Mouse (Mus musculus): Measurements from ENCODE around the gene Cryba1. TPM values are rescaled to one million over a fixed set of nuclear protein-coding genes. Genes with fewer than 3 reads are reported as not detected.

Cryba1 gene
- polyA plus RNA-seq (2016; fragmentation: Nextera tagmentation; extraction: Ambion mirVana) = 2.8 and 3.5 TPM in 2 replicates

DNA sequence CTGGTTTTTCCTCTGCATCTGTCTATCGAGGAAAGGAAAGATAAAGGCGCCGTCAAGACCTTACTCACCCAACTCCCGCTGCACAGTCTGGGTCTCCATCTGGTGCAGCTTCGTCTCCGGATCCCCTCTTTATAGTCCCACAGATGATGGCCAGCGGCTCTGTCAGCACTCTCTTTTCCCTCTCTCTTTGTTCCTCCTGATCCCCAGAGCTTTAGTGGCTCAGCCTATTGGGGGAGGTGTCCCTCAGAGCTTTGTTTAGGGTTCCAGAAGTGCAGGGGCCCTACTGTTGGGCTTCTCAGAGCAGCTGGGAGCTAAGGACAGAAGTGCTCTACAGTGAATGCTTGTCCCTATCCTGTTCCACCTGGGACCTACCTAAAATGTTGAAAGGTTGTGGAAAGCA is at the start of gene Cryba1:
Gene Cryba1, minus strand, starts transcription at position 101 of the 400 bp plus-strand sequence.
- H3K9ac ChIP-seq = no peak within 1 kb of the TSS
- no peak within 1 kb of the TSS for H3K27ac ChIP-seq
- no peak for ATAC-seq (ENCODE audit: low FRiP score)
- H3K27me3 ChIP-seq = no peaks in the 10 kb centered on the region
- 48% methylated on average over 7 of the region's 7 CpGs for WGBS
- H3K9me3 ChIP-seq (replicated peaks) = no peaks in the 10 kb centered on the region
- no peaks in the 10 kb centered on the region for H3K36me3 ChIP-seq
- H3K4me3 ChIP-seq = no peak within 1 kb of the TSS
- H3K4me2 ChIP-seq (replicated peaks) = no peak within 1 kb of the TSS
- 0 out of 2 replicates have a peak, but pooled peaks cover 4% of the 10 kb centered on the region for H3K4me1 ChIP-seq

DNA sequence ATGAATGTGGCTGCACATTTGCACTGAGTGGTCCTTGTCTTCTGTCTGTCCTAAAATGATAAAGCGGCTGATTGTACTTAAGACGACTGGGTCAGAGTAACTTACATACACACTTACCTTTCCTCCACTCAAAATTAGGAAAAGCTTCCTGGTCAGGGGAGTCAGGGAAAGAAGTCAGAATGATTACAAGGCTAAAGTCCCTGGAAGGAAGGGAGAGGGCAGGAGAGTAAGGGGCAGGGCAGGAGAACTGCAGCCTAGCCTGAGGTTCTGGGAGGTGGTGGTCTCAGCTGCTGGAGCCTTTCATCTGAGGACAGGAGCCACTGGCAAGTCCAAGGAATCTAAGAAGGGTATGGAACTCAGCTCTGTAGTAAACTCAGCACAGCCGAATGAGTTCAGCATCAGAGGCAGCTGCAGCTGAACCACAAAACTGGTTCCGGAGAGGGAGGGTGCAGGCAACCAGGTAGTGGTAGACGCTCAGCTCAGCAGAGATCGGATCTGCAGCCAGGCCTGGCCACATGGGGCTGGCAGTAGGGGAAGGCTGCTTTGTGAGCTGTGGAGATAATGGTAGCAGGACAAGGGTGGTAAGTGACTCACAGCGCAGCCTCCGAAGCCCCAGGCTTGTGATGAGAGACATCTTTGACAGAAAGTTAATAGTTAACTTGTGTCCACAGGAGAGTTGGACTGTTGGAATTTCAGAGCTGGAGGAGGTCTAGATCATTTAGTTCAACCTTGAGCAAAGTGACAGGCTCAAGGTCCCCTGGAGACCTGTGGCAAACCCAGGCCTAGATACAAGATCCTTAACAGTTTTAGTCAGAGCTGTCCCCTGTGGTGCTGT is 47.0 kb upstream of the Cryba1 start:
- peaks cover 1% of the 10 kb centered on the region; the same call in 1 of the 2 replicates for H3K36me3 ChIP-seq
- H3K4me2 ChIP-seq (replicated peaks) = no peak overlapping the region
- peaks cover 10% of the 10 kb centered on the region for H3K4me1 ChIP-seq
- no peaks in the 10 kb centered on the region for H3K27me3 ChIP-seq
- H3K9me3 ChIP-seq (replicated peaks) = no peaks in the 10 kb centered on the region
- H3K27ac ChIP-seq = no peak overlapping the region
- ATAC-seq (ENCODE audit: low FRiP score) = no peak
- no peak overlapping the region for H3K4me3 ChIP-seq
- 60% methylated on average over 8 of the region's 8 CpGs for WGBS
- no peak overlapping the region for H3K9ac ChIP-seq

DNA sequence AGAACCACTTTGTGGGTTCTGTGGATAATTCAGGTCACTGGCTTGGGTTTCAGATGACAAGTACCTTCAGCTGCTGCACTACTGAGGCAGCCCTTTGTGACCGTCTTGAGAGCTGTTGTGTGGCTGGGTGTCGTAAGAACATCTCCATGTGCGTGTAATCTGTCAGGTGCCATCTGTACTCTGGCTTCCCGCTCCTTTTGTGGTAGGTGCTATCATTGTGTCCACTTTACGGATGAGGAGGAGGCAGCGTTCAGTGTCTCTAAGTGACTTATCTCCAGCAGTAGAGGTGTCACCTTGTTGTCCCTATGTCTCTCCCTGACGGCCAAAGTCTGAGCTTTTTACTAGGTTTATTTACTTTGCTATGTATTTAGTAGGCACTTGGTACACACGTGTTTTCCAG is 45.3 kb upstream of the Cryba1 start:
- Histone ChIP-seq H3K27ac (no peak overlapping the region), H3K4me3 (no peak overlapping the region), H3K36me3 (no peaks in the 10 kb centered on the region; the same call in 1 of the 2 replicates), H3K9ac (no peak overlapping the region), H3K4me1 (peaks cover 21% of the 10 kb centered on the region), H3K27me3 (no peaks in the 10 kb centered on the region; the same call in 1 of the 2 replicates), H3K4me2 (replicated peaks) (no peak overlapping the region), H3K9me3 (replicated peaks) (no peaks in the 10 kb centered on the region)
- no peak for ATAC-seq (ENCODE audit: low FRiP score)
- 89% methylated on average over 8 of the region's 8 CpGs for WGBS

DNA sequence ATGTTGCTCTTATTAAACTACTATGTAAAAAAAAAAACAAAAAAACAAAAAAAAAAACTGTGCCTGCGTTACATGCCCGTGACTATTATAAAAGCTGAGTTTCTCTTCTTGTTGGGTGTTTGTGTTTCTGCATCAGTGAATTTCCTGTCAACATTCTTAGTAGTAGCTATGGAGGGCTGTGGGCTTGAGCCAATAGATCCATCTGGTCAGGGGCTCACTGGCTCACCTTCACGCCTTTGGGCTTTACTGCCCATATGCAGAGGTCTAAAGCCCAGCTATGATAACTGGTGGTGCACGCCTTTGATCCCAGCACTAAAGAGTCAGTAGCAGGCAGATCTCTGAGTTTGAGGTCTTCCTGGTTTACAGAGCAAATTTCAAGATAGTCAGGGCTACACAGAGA is 44.4 kb upstream of the Cryba1 start:
- no peaks in the 10 kb centered on the region for H3K9me3 ChIP-seq (replicated peaks)
- H3K4me1 ChIP-seq = peaks cover 29% of the 10 kb centered on the region
- no peak overlapping the region for H3K27ac ChIP-seq
- no peak overlapping the region for H3K9ac ChIP-seq
- no peaks in the 10 kb centered on the region; the same call in 1 of the 2 replicates for H3K36me3 ChIP-seq
- no peak for ATAC-seq (ENCODE audit: low FRiP score)
- 89% methylated on average over 4 of the region's 4 CpGs for WGBS
- H3K27me3 ChIP-seq = no peaks in the 10 kb centered on the region; the same call in 1 of the 2 replicates
- no peak overlapping the region for H3K4me2 ChIP-seq (replicated peaks)
- no peak overlapping the region for H3K4me3 ChIP-seq

DNA sequence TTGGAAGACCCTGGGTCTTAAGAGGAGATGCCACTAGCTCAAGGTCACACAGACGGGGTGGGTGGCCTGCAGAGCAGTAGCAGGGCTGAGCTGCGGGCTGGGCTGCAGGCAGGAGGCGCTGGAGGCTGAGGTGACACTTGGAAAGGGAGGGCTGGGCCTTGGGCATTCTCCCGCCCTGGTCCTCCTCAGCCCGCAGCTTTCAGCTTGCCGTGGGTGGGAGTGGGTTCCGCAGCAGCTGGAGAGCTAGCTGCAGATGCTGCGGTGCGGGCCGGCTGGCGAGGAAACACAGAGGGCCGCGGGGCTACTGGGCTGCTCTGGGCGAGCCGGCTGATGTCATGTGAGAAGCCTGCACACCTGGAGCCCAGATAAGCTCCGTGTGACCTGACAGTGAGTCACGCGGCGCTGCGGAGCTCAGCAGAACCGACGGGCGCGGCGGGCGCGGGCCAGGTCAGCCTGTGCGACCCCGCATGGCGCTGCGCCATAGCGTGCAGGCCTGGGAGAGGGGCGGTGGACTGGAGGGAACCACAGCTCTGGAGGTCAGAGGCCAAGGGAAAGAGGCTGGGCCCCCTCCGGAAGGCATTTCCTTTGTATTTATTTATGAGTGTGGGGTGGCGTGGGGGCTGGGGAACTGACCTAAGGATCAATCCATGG is 41.4 kb upstream of the Cryba1 start:
- WGBS = 1% methylated on average over 35 of the region's 35 CpGs
- peak overlapping the region; percentile 58 for H3K27ac ChIP-seq

DNA sequence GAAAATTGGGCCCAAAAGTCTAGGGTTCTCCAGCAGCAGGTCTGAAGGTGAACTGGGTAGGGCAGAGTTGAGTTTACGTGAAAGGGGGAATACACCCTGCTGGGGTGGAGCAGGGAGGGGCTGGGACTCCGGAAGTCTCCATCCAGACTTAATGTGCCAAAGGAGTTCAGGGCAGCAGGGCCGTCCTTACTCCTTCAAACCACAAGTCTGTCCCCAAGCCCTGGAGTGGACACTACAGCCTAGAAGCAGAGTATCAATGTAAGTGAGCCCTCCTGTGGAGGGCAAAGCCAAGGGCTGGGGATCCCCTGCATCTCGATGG is 40.3 kb upstream of the Cryba1 start:
- Histone ChIP-seq H3K9me3 (replicated peaks) (no peaks in the 10 kb centered on the region), H3K36me3 (no peaks in the 10 kb centered on the region), H3K4me1 (peaks cover 36% of the 10 kb centered on the region), H3K4me3 (peak overlapping the region; percentile 89; the same call in 1 of the 2 replicates), H3K27ac (no peak overlapping the region), H3K4me2 (replicated peaks) (peak overlapping the region; percentile 84), H3K9ac (no peak overlapping the region), H3K27me3 (no peaks in the 10 kb centered on the region; the same call in 1 of the 2 replicates)
- ATAC-seq (ENCODE audit: low FRiP score) = no peak
- WGBS = 36% methylated on average over 4 of the region's 4 CpGs

More for the DNA sequence above, 41.4 kb upstream of the Cryba1 start:
- no peaks in the 10 kb centered on the region for H3K36me3 ChIP-seq
- ATAC-seq (ENCODE audit: low FRiP score) = no peak
- H3K9me3 ChIP-seq (replicated peaks) = no peaks in the 10 kb centered on the region
- peaks cover 36% of the 10 kb centered on the region for H3K4me1 ChIP-seq
- peak overlapping the region; percentile 54 for H3K9ac ChIP-seq
- H3K27me3 ChIP-seq = no peaks in the 10 kb centered on the region; the same call in 1 of the 2 replicates
- H3K4me2 ChIP-seq (replicated peaks) = peak overlapping the region; percentile 84
- peak overlapping the region; percentile 32 for H3K4me3 ChIP-seq

DNA sequence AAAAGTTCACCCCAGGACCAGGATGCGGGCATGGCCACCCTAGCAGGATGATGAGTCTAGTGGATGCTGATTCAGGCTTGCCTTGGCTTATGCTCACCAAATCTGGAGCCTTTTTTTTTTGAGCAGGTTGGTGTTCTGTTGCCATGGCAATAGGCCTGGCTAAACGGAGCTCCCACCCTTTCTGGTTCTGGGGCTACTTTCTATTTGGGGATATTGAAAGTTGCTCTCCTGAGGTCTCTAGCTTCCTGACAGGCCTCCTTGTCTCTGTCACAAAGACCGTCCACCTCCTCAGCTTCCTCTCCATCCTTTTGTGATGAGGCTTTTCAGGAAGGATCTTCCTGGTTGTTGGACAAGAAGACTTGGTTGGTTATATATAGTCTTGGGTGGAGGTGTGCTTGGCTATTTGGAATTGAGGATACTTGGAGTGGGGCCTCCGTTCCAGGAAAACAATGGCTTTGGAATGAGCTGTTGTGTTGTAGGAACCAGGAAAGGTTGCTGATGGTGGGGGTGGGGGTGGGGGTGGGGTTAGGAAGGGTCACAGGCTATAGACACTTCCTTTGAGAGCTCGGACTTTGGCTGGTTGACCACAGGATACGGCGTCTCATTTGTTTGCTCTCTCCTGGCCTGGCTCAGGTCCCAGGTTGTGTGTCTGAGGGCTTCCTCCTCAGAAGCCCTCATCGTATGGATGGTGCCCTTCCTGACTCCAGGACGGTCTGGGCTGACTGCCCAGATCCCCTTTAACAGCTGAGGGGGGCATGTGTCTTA is 39.8 kb upstream of the Cryba1 start:
- H3K4me3 ChIP-seq = peak overlapping the region; percentile 89
- peak overlapping the region; percentile 98 for H3K9ac ChIP-seq
- H3K4me1 ChIP-seq = peaks cover 36% of the 10 kb centered on the region

DNA sequence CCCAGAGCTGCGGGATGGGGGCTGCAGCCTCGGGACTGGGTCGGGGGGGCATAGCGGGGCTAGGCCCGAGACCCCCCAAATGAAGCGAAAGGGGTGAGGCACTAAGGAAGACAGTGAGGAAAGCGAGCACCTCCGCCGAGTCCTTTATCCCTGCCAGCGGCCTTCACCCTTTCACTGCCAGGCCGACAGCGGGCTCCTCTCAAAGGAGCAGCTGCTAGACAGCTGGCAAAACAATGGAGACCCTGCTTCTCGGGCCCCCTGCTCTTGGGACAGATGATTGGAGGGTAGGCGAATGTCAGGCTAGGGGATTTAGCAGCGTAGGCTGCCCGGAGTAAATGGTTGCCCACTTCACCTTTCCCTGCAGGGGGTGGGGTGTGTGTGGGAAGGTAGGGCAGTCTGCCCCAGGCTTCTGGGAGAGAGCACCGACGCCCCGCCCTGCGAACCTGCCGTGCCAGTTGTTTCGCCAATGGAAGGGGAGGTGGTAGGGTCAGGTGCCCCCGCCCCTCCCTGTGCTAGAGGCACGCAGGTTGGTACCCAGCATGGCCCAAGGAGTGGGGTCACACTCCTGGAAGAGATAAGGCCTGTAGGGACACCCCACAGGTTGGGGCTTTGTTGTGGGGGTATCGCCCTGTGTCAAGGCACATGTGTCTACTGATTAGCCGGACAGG is 38.7 kb upstream of the Cryba1 start:
- ATAC-seq (ENCODE audit: low FRiP score) = peak; percentile 76
- Histone ChIP-seq H3K4me3 (peak overlapping the region; percentile 89), H3K9me3 (replicated peaks) (no peaks in the 10 kb centered on the region), H3K4me2 (replicated peaks) (peak overlapping the region; percentile 84), H3K4me1 (peaks cover 36% of the 10 kb centered on the region), H3K27me3 (no peaks in the 10 kb centered on the region; the same call in 1 of the 2 replicates), H3K27ac (peak overlapping the region; percentile 95), H3K9ac (peak overlapping the region; percentile 98), H3K36me3 (no peaks in the 10 kb centered on the region)
- WGBS = 3% methylated on average over 26 of the region's 26 CpGs

More for the DNA sequence above, 39.8 kb upstream of the Cryba1 start:
- Histone ChIP-seq H3K27ac (no peak overlapping the region), H3K27me3 (no peaks in the 10 kb centered on the region; the same call in 1 of the 2 replicates), H3K9me3 (replicated peaks) (no peaks in the 10 kb centered on the region), H3K4me2 (replicated peaks) (peak overlapping the region; percentile 84), H3K36me3 (no peaks in the 10 kb centered on the region)
- no peak for ATAC-seq (ENCODE audit: low FRiP score)
- WGBS = 48% methylated on average over 9 of the region's 9 CpGs

DNA sequence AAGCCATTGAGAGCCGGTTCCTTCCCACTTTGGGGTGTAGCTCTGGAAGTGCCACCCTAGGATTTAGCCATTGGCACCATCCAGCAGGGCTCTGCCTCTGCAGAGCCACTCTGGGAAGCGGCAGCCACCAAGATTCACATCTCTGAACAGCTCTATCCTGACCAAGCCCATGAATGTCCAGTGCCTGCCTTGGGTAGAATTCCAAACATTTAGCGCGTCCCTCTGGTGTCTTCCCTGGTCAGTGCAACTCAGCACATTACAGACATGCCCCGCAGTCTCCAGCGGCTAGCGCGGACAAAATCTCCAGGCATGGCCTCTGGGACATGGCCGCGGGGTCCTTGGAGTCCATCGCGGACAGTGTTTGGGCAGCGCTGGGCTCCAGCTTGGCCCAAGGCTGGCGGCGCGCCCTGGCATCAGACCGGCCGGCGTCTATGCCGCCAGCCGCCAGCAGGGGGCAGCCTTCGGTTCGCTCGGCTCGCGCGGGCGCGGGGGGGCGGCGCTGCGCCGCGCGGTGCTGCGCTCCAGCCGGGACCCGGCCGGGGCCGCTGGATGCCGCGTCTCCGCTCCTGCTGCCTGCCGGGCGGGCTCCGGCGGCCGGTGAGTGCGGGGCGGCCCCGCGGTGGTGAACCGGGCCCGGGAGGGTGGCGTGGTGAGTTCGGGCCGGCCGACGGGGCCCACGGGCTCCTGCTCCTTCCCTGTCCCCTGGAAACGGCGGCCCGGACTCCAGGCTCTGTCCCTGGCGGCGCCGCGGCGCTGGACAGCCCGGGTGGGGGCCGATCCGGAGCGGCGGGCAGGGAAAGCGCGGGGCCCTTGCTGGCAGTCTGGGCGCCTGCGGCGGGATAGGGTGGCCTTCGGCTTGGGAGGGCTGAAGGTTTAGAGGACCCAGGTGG is 37.9 kb upstream of the Cryba1 start, which contains the start of gene Myo18a:
Gene Myo18a, plus strand, starts transcription at position 464 of the 890 bp plus-strand sequence.
- Histone ChIP-seq H3K4me3 (peak within 1 kb of the TSS; percentile 89), H3K4me2 (replicated peaks) (peak within 1 kb of the TSS; percentile 84), H3K4me1 (peaks cover 36% of the 10 kb centered on the region), H3K27ac (peak within 1 kb of the TSS; percentile 95), H3K9ac (peak within 1 kb of the TSS; percentile 98), H3K27me3 (no peaks in the 10 kb centered on the region; the same call in 1 of the 2 replicates), H3K9me3 (replicated peaks) (no peaks in the 10 kb centered on the region), H3K36me3 (no peaks in the 10 kb centered on the region)
- WGBS = 2% methylated on average over 67 of the region's 79 CpGs
- ATAC-seq (ENCODE audit: low FRiP score) = peak; percentile 87

DNA sequence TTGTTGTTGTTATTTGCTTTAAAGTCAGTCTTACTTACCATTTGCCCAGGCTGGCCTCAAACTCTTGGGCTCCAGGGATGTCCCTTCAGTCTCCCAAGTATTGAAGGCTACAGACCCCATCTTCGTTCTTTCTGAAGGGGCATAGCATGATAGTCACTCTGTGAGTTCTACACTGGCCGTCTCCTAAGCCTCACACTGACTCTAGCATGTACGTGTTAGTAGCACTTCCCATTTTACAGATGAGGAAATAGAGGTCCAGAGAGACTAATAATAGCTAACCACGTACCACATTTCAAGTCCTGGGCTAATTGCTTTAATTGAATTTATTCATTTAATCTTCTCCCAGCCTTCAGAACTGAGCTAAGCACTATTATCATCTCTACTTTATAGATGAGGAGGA is 34.9 kb upstream of the Cryba1 start:
- Histone ChIP-seq H3K4me2 (replicated peaks) (no peak overlapping the region), H3K36me3 (no peaks in the 10 kb centered on the region), H3K27ac (no peak overlapping the region), H3K4me3 (no peak overlapping the region), H3K9me3 (replicated peaks) (no peaks in the 10 kb centered on the region), H3K27me3 (no peaks in the 10 kb centered on the region; the same call in 1 of the 2 replicates), H3K4me1 (peaks cover 16% of the 10 kb centered on the region), H3K9ac (no peak overlapping the region)
- WGBS = 87% methylated on average over 4 of the region's 4 CpGs
- no peak for ATAC-seq (ENCODE audit: low FRiP score)

DNA sequence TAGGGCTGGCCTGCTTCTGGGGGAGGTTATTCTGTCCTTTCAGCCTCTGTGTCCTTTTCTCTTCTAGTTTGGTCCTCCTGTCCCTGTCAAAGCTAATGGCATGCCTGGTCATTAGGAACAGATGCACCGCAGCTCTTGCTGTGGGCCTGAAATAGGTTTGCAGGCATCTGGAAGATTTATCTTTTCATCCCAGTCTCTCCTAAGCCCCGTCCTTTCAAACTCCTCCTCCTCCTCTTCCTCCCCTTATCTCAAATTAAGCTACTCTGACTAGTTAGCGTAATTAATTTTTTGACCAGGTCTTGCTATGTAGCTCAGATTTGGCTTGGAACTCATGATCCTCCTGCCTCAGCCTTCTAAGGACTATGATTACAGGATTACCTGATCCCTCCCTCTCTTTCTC is 28.4 kb upstream of the Cryba1 start:
- Histone ChIP-seq H3K4me3 (no peak overlapping the region), H3K27ac (no peak overlapping the region), H3K4me2 (replicated peaks) (no peak overlapping the region), H3K9me3 (replicated peaks) (no peaks in the 10 kb centered on the region), H3K36me3 (no peaks in the 10 kb centered on the region), H3K27me3 (no peaks in the 10 kb centered on the region), H3K9ac (no peak overlapping the region), H3K4me1 (no peaks in the 10 kb centered on the region)
- no peak for ATAC-seq (ENCODE audit: low FRiP score)
- 78% methylated on average over 3 of the region's 3 CpGs for WGBS
